Comparison of ENCODE assay signal across 15 mouse cellular contexts in the genomic region with DNA sequence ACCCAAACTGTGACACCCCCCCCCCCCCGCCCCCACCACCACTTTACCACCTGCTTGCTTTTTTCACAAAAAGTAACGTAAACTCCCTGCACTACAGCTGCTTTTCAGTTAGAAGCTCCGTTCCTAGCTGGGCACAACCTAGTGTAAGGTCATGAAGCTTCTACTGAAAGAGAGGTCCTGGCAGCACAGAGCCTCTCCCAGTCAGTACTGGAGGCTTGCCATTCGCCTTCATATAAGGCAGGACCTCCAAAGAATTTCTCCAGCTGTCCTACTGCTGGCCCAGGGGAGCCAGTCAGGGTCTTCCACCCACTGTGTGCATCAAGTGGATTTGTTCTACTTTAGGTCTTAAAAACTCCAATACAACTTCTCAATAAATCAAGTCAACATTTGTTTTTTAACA.
A peak's percentile ranks its signal among the peaks of the same experiment; 100 is the strongest.
DNase-seq lines count a peak whose midpoint lies in the region; ATAC-seq and TF ChIP-seq lines count a peak whose summit lies in the region.
"Had no signal": no experiment of that assay in that cellular context is flagged by ENCODE, and none has a peak within 500 bp of the region (broad histone marks: within the 10 kb centered on the region; RNA-seq: fewer than 3 reads in every experiment).

No protein-coding gene starts in this region.

- no peak for TF ChIP-seq POLR2A in cerebellum, adult 2 months (IDR thresholded peaks at IDR 0.05; ENCODE audit: borderline replicate concordance, insufficient read depth, low read length)

- H3K27me3 ChIP-seq in cerebellum, adult 2 months (ENCODE audit: control insufficient read depth, insufficient read depth, low read length) = no peaks in the 10 kb centered on the region
- H3K27me3 ChIP-seq in heart, embryonic 10.5 days (ENCODE audit: insufficient read depth, poor library complexity, severe bottlenecking) = no peaks in the 10 kb centered on the region
- H3K27me3 ChIP-seq in heart, embryonic 12.5 days (replicated peaks) = no peaks in the 10 kb centered on the region
- H3K27me3 ChIP-seq: hindbrain, embryonic 13.5 days; liver, embryonic 15.5 days; lung, embryonic 15.5 days; megakaryocyte, embryonic 14.5 days had no signal

- WGBS in cerebellum, adult 2 months = 40% methylated on average over 4 of the region's 4 CpGs
- WGBS in heart, embryonic 10.5 days = 86% methylated on average over 4 of the region's 4 CpGs
- WGBS in heart, embryonic 12.5 days = 85% methylated on average over 4 of the region's 4 CpGs

- peaks cover 19% of the 10 kb centered on the region for H3K36me3 ChIP-seq in heart, embryonic 10.5 days
- H3K36me3 ChIP-seq in heart, embryonic 12.5 days = peaks cover 20% of the 10 kb centered on the region

- TF ChIP-seq CTCF in cerebellum, adult 2 months (IDR thresholded peaks at IDR 0.05; ENCODE audit: borderline replicate concordance, insufficient read depth, low read depth, low read length) = no peak

- intact Hi-C loops in heart, postnatal 10 days (cut with DNase I) = no loop called here

- no peak for ATAC-seq in heart, embryonic 12.5 days (ENCODE audit: insufficient number of reproducible peaks, low FRiP score)
- ATAC-seq: activated CD4-positive, CD25-positive, alpha-beta regulatory T cell, adult 4 months had no signal

- H3K9me3 ChIP-seq in heart, embryonic 10.5 days = no peaks in the 10 kb centered on the region
- H3K9me3 ChIP-seq in heart, embryonic 12.5 days (replicated peaks) = 0 out of 2 replicates have a peak, but pooled peaks cover 4% of the 10 kb centered on the region
- H3K9me3 ChIP-seq: liver, embryonic 15.5 days; lung, embryonic 15.5 days had no signal

- H3K27ac ChIP-seq in cerebellum, adult 2 months (ENCODE audit: insufficient read depth, low read length) = no peak overlapping the region
- H3K27ac ChIP-seq in heart, embryonic 10.5 days = no peak overlapping the region
- peak overlapping the region; percentile 64 for H3K27ac ChIP-seq in heart, embryonic 12.5 days (ENCODE audit: poor library complexity, severe bottlenecking)
- H3K27ac ChIP-seq: hindbrain, embryonic 13.5 days; liver, embryonic 15.5 days; lung, embryonic 15.5 days had no signal

- H3K4me3 ChIP-seq in cerebellum, adult 2 months (replicated peaks; ENCODE audit: insufficient read depth, low read depth, low read length) = no peak overlapping the region
- no peak overlapping the region for H3K4me3 ChIP-seq in heart, embryonic 10.5 days
- H3K4me3 ChIP-seq in heart, embryonic 12.5 days = no peak overlapping the region
- H3K4me3 ChIP-seq: hindbrain, embryonic 13.5 days; liver, embryonic 15.5 days; lung, embryonic 15.5 days; megakaryocyte, embryonic 14.5 days had no signal

- no peaks in the 10 kb centered on the region for H3K4me1 ChIP-seq in cerebellum, adult 2 months (ENCODE audit: control insufficient read depth, insufficient read depth, low read length)
- H3K4me1 ChIP-seq in heart, embryonic 10.5 days = peaks cover under 1% of the 10 kb centered on the region; the same call in 1 of the 2 replicates
- peaks cover 19% of the 10 kb centered on the region for H3K4me1 ChIP-seq in heart, embryonic 12.5 days (replicated peaks)
- H3K4me1 ChIP-seq: hindbrain, embryonic 13.5 days; liver, embryonic 15.5 days; megakaryocyte, embryonic 14.5 days had no signal

- H3K4me2 ChIP-seq in heart, embryonic 12.5 days = no peak overlapping the region
- H3K4me2 ChIP-seq: hindbrain, embryonic 13.5 days; liver, embryonic 15.5 days; lung, embryonic 15.5 days had no signal

- peak; percentile 27 to 45 for DNase-seq in cerebellum, postnatal 10 days
- DNase-seq in cerebellum, adult 2 months = no peak
- DNase-seq in heart, adult 18-20 months = peak; percentile 50 to 54
- DNase-seq in heart, embryonic 10.5 days (ENCODE audit: low spot score) = no peak
- peak; percentile 51 to 56 for DNase-seq in heart, postnatal 10 days
- DNase-seq in embryo, embryonic 11 days = no peak
- DNase-seq in layer of hippocampus, postnatal 36 days = no peak
- DNase-seq: spleen, adult 18-20 months had no signal

- no peak overlapping the region for H3K9ac ChIP-seq in heart, embryonic 12.5 days
- H3K9ac ChIP-seq: forebrain, postnatal 0 days; hindbrain, embryonic 13.5 days; liver, embryonic 15.5 days; lung, embryonic 15.5 days had no signal

Comparison
In these comparisons a context has a peak if more than half of its experiments do, and no peak if none do; other contexts are left out.
1. DNase-seq: peak in cerebellum, postnatal 10 days (2 of 2), heart, adult 18-20 months (2 of 2) and heart, postnatal 10 days (2 of 2); none in cerebellum, adult 2 months (0 of 2), heart, embryonic 10.5 days (single experiment), embryo, embryonic 11 days (single experiment) and layer of hippocampus, postnatal 36 days (0 of 2).